Mouse (Mus musculus) ES-E14 (cell line): ENCODE results near the gene Stk24.

ENCODE experiments used
- CHD2 ChIP-seq: IDR thresholded peaks from 2 replicates; pipeline ENCODE4 v1.6.1; 2014; ENCODE audit warnings: mild to moderate bottlenecking, low read depth, low read length, inconsistent platforms
- ZC3H11A ChIP-seq: IDR thresholded peaks from 2 replicates; pipeline ENCODE4 v1.6.1; 2012; ENCODE audit warnings: low read depth, mild to moderate bottlenecking, inconsistent platforms, low read length, borderline replicate concordance

DNA sequence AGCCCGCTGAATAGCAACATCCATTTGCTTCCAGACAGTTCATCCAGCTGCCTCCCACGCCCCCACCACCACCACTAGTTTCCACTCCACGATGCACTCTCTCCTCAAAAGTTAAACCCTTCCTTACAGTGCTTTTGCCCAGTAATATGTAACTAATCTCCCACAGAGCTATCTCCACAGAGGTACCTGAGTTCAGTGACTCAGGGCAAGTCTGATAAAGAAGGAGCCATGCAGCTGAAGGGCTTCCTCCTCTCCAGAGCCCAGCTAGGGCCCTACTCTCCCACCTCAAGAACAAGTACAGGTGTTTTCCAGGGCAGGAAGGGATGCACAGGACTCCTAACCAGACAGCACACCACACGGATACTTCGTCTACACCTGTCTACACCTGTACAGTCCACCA, 10.4 kb downstream of the Stk24 start:
- TF ChIP-seq CHD2 (no peak), ZC3H11A (no peak)
